Comparison of ENCODE assay signal across 11 mouse cellular contexts in genomic region chr5:142649460-142650050, GRCm38 (mm10). TPM values are rescaled to one million over a fixed set of nuclear protein-coding genes. Genes with fewer than 3 reads are reported as not detected.
DNase-seq lines count a peak whose midpoint lies in the region; ATAC-seq lines count a peak whose summit lies in the region.
"Had no signal": no experiment of that assay in that cellular context is flagged by ENCODE, and none has a peak within 500 bp of the region (broad histone marks: within the 10 kb centered on the region; RNA-seq: fewer than 3 reads in every experiment).

No protein-coding gene starts in this region.

- no peak for ATAC-seq in forebrain, embryonic 15.5 days (replicated peaks)
- no peak for ATAC-seq in embryonic facial prominence, embryonic 12.5 days (ENCODE audit: insufficient number of reproducible peaks, insufficient read depth, low FRiP score, low TSS enrichment)
- ATAC-seq in liver, embryonic 13.5 days (ENCODE audit: low read depth), result no peak
- ATAC-seq: lung, postnatal 0 days had no signal

- no peak for DNase-seq in forebrain, embryonic 10.5 days (ENCODE audit: extremely low spot score, low spot score)
- peak; percentile 10 to 63 for DNase-seq in kidney, postnatal 25 days
- DNase-seq in kidney, postnatal 14 days, result no peak
- no peak for DNase-seq in liver, embryonic 13.5 days
- no peak for DNase-seq in spleen, postnatal 10 days (ENCODE audit: low spot score in 2 of 2)
- no peak for DNase-seq in right cerebral cortex, postnatal 4 days
- DNase-seq: cerebellum, postnatal 25 days; gastrocnemius, postnatal 36 days had no signal

- H3K36me3 ChIP-seq in forebrain, embryonic 10.5 days (replicated peaks), result peaks cover 22% of the 10 kb centered on the region
- peaks cover 10% of the 10 kb centered on the region; the same call in 1 of the 2 replicates for H3K36me3 ChIP-seq in forebrain, embryonic 15.5 days
- H3K36me3 ChIP-seq in embryonic facial prominence, embryonic 12.5 days, result peaks cover 10% of the 10 kb centered on the region
- H3K36me3 ChIP-seq in liver, embryonic 13.5 days, result peaks cover 24% of the 10 kb centered on the region; the same call in 1 of the 2 replicates

- H3K4me3 ChIP-seq in forebrain, embryonic 10.5 days, result no peak overlapping the region
- no peak overlapping the region for H3K4me3 ChIP-seq in forebrain, embryonic 15.5 days
- no peak overlapping the region for H3K4me3 ChIP-seq in embryonic facial prominence, embryonic 12.5 days
- H3K4me3 ChIP-seq in liver, embryonic 13.5 days (replicated peaks), result peak overlapping the region; percentile 40

- H3K4me2 ChIP-seq in forebrain, embryonic 15.5 days (replicated peaks), result no peak overlapping the region
- no peak overlapping the region for H3K4me2 ChIP-seq in embryonic facial prominence, embryonic 12.5 days (replicated peaks)
- H3K4me2 ChIP-seq in liver, embryonic 13.5 days, result peak overlapping the region; percentile 72

- WGBS in forebrain, embryonic 10.5 days, result 89% methylated on average over 4 of the region's 4 CpGs
- 90% methylated on average over 4 of the region's 4 CpGs for WGBS in forebrain, embryonic 15.5 days
- 79% methylated on average over 4 of the region's 4 CpGs for WGBS in embryonic facial prominence, embryonic 12.5 days
- WGBS in liver, embryonic 13.5 days (ENCODE audit: insufficient replicate concordance), result 75% methylated on average over 4 of the region's 4 CpGs

- no peak overlapping the region for H3K9ac ChIP-seq in forebrain, embryonic 15.5 days (replicated peaks)
- no peak overlapping the region for H3K9ac ChIP-seq in embryonic facial prominence, embryonic 12.5 days
- H3K9ac ChIP-seq in liver, embryonic 13.5 days, result peak overlapping the region; percentile 70

- no peaks in the 10 kb centered on the region for H3K9me3 ChIP-seq in forebrain, embryonic 10.5 days
- H3K9me3 ChIP-seq in forebrain, embryonic 15.5 days, result no peaks in the 10 kb centered on the region
- H3K9me3 ChIP-seq in embryonic facial prominence, embryonic 12.5 days, result no peaks in the 10 kb centered on the region
- no peaks in the 10 kb centered on the region for H3K9me3 ChIP-seq in liver, embryonic 13.5 days (replicated peaks)

- 0 out of 2 replicates have a peak overlapping the region, but pooled peaks have one; percentile 12 for H3K27ac ChIP-seq in forebrain, embryonic 10.5 days
- H3K27ac ChIP-seq in forebrain, embryonic 15.5 days (replicated peaks), result no peak overlapping the region
- H3K27ac ChIP-seq in embryonic facial prominence, embryonic 12.5 days, result peak overlapping the region; percentile 5; the same call in 1 of the 2 replicates
- H3K27ac ChIP-seq in liver, embryonic 13.5 days, result peak overlapping the region; percentile 97

- H3K4me1 ChIP-seq in forebrain, embryonic 10.5 days, result peaks cover 8% of the 10 kb centered on the region
- H3K4me1 ChIP-seq in forebrain, embryonic 15.5 days, result no peaks in the 10 kb centered on the region
- H3K4me1 ChIP-seq in embryonic facial prominence, embryonic 12.5 days, result peaks cover 11% of the 10 kb centered on the region
- H3K4me1 ChIP-seq in liver, embryonic 13.5 days (replicated peaks), result peaks cover 84% of the 10 kb centered on the region

- H3K27me3 ChIP-seq in forebrain, embryonic 10.5 days (ENCODE audit: poor library complexity, severe bottlenecking), result no peaks in the 10 kb centered on the region
- no peaks in the 10 kb centered on the region for H3K27me3 ChIP-seq in forebrain, embryonic 15.5 days
- no peaks in the 10 kb centered on the region for H3K27me3 ChIP-seq in embryonic facial prominence, embryonic 12.5 days
- no peaks in the 10 kb centered on the region for H3K27me3 ChIP-seq in liver, embryonic 13.5 days

RNA-seq across cellular contexts. Expression of gene Wipi2, which starts 22.1 kb away (rescaled TPM):
- 58.2 and 58.6 TPM in 2 replicates for polyA plus RNA-seq in forebrain, embryonic 10.5 days (2016; fragmentation: Nextera tagmentation; extraction: Ambion mirVana)
- polyA plus RNA-seq in forebrain, embryonic 15.5 days (2015; fragmentation: Nextera tagmentation; extraction: Ambion mirVana), result 48.8 and 51.0 TPM in 2 replicates
- 67.2 and 73.4 TPM in 2 replicates for polyA plus RNA-seq in embryonic facial prominence, embryonic 12.5 days (2016; fragmentation: Nextera tagmentation; extraction: Ambion mirVana)
- 35.4 and 38.9 TPM in 2 replicates for polyA plus RNA-seq in liver, embryonic 13.5 days (2015; fragmentation: Nextera tagmentation; extraction: Ambion mirVana)

RNA-seq across cellular contexts. Expression of gene Mmd2, which starts 41.0 kb away (rescaled TPM):
- 1.6 and 2.0 TPM in 2 replicates for polyA plus RNA-seq in forebrain, embryonic 10.5 days (2016; fragmentation: Nextera tagmentation; extraction: Ambion mirVana)
- polyA plus RNA-seq in forebrain, embryonic 15.5 days (2015; fragmentation: Nextera tagmentation; extraction: Ambion mirVana), result 76.8 and 79.9 TPM in 2 replicates
- polyA plus RNA-seq in embryonic facial prominence, embryonic 12.5 days (2016; fragmentation: Nextera tagmentation; extraction: Ambion mirVana), result 5.1 and 6.0 TPM in 2 replicates
- 16.9 and 19.5 TPM in 2 replicates for polyA plus RNA-seq in liver, embryonic 13.5 days (2015; fragmentation: Nextera tagmentation; extraction: Ambion mirVana)
- polyA plus RNA-seq: lung, postnatal 0 days had no signal

RNA-seq across cellular contexts. Expression of gene Slc29a4, which starts 42.8 kb away (rescaled TPM):
- polyA plus RNA-seq in forebrain, embryonic 10.5 days (2016; fragmentation: Nextera tagmentation; extraction: Ambion mirVana), result 19.8 and 21.4 TPM in 2 replicates
- polyA plus RNA-seq in forebrain, embryonic 15.5 days (2015; fragmentation: Nextera tagmentation; extraction: Ambion mirVana), result 82.8 and 85.4 TPM in 2 replicates
- polyA plus RNA-seq in embryonic facial prominence, embryonic 12.5 days (2016; fragmentation: Nextera tagmentation; extraction: Ambion mirVana), result 15.7 and 19.0 TPM in 2 replicates
- polyA plus RNA-seq in liver, embryonic 13.5 days (2015; fragmentation: Nextera tagmentation; extraction: Ambion mirVana), result 0.21 and 0.36 TPM in 2 replicates

Comparison
In these comparisons a context has a peak if more than half of its experiments do, and no peak if none do; other contexts are left out.
1. DNase-seq: peak in kidney, postnatal 25 days (2 of 2); none in forebrain, embryonic 10.5 days (single experiment), kidney, postnatal 14 days (single experiment), liver, embryonic 13.5 days (single experiment), spleen, postnatal 10 days (0 of 2) and right cerebral cortex, postnatal 4 days (single experiment).
2. RNA of gene Slc29a4, which starts 42.8 kb away (polyA plus RNA-seq): 82.8 to 85.4 TPM in forebrain, embryonic 15.5 days, 19.8 to 21.4 TPM in forebrain, embryonic 10.5 days and 15.7 to 19.0 TPM in embryonic facial prominence, embryonic 12.5 days; 0.21 to 0.36 TPM in liver, embryonic 13.5 days; every median in the first group is over 10 times any median in the second.